Mouse (Mus musculus): ENCODE results near the gene Glo1.

GRCm38 (mm10) chr17:30582313-30582712 lies 44.4 kb downstream of the Glo1 start:
- TF ChIP-seq CTCF (IDR thresholded peaks at IDR 0.05; ENCODE audit: insufficient read depth, low read depth, low read length) (no peak), POLR2A (IDR thresholded peaks at IDR 0.05; ENCODE audit: insufficient read depth, low read depth, low read length) (no peak)
